Mouse (Mus musculus): ENCODE data around the gene Smyd3. TPM values are rescaled to one million over a fixed set of nuclear protein-coding genes. Genes with fewer than 3 reads are reported as not detected.
A peak's percentile ranks its signal among the peaks of the same experiment; 100 is the strongest.
"Not testable (repeated sequence)": the region's sequence is repeated elsewhere in the genome, so short reads cannot be mapped to it uniquely, and the experiment has no call there.

Smyd3 gene
- polyA plus RNA-seq, 1 experiment from 2014 or later: 18.9 TPM

- H3K9me3 ChIP-seq (replicated peaks; ENCODE audit: control insufficient read depth, low read length); H3K36me3 ChIP-seq (ENCODE audit: control insufficient read depth, insufficient read depth, low read length); H3K27me3 ChIP-seq (ENCODE audit: control insufficient read depth, insufficient read depth, low read length): not testable (repeated sequence)
- WGBS: under 1% methylated on average over 69 of the region's 69 CpGs
- peak; percentile 99 for ATAC-seq (ENCODE audit: insufficient read depth, low FRiP score)
- peak within 1 kb of the TSS; percentile 96 for H3K27ac ChIP-seq (ENCODE audit: low read length)
- H3K4me3 ChIP-seq (replicated peaks; ENCODE audit: low read length): peak within 1 kb of the TSS; percentile 84
- peak within 1 kb of the TSS; percentile 87 for H3K9ac ChIP-seq (ENCODE audit: low read length)
- peaks cover 23% of the 10 kb centered on the region for H3K4me1 ChIP-seq (ENCODE audit: control insufficient read depth, insufficient read depth, low read length)
- H3K4me2 ChIP-seq (ENCODE audit: low read depth, low read length): peak within 1 kb of the TSS; percentile 71
These were observed 28.1 kb upstream of the Smyd3 start, which contains the start of the genes Tfb2m and Cnst for GRCm38 (mm10) chr1:179545768-179546550. Gene Tfb2m (minus strand): TSS chr1:179546267. Gene Cnst (plus strand): TSS chr1:179546370.

- Histone ChIP-seq H3K4me3 (replicated peaks; ENCODE audit: low read length) (no peak overlapping the region), H3K9ac (ENCODE audit: low read length) (no peak overlapping the region)
These were observed 23.7 kb upstream of the Smyd3 start for GRCm38 (mm10) chr1:179541502-179541901.

DNA sequence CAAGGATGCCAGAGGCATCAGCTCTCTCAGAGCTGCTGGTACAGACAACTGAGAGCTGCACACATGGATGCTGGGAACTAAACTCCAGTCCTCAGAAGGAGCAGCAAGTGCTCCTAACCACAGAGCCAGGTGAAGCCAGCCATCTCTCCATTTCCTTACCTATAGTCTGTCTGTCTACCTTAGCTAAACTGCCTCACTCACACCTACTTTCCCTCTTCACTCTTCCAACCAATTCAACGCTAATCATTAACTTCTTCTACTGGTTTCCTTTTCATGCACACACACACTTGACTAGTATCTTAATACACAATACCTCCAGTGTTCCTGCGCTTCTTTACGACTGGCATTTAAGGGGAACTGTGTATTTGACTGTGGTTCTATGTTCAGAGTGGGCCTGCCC lies 22.0 kb upstream of the Smyd3 start:
- no peak; the same call in 1 of the 2 replicates for ATAC-seq (ENCODE audit: insufficient read depth, low FRiP score)
- WGBS: 78% methylated on average over 3 of the region's 3 CpGs

More at GRCm38 (mm10) chr1:179541502-179541901, 23.7 kb upstream of the Smyd3 start:
- ATAC-seq (ENCODE audit: insufficient read depth, low FRiP score): no peak
- Histone ChIP-seq H3K4me2 (ENCODE audit: low read depth, low read length) (no peak overlapping the region), H3K27me3 (ENCODE audit: control insufficient read depth, insufficient read depth, low read length) (no peaks in the 10 kb centered on the region), H3K4me1 (ENCODE audit: control insufficient read depth, insufficient read depth, low read length) (peaks cover 9% of the 10 kb centered on the region), H3K27ac (ENCODE audit: low read length) (no peak overlapping the region), H3K9me3 (replicated peaks; ENCODE audit: control insufficient read depth, low read length) (no peaks in the 10 kb centered on the region), H3K36me3 (ENCODE audit: control insufficient read depth, insufficient read depth, low read length) (no peaks in the 10 kb centered on the region)
- WGBS: 62% methylated on average over 3 of the region's 3 CpGs

GRCm38 (mm10) chr1:179539054-179539453 lies 21.2 kb upstream of the Smyd3 start:
- Histone ChIP-seq H3K27me3 (ENCODE audit: control insufficient read depth, insufficient read depth, low read length) (no peaks in the 10 kb centered on the region), H3K27ac (ENCODE audit: low read length) (no peak overlapping the region), H3K9me3 (replicated peaks; ENCODE audit: control insufficient read depth, low read length) (no peaks in the 10 kb centered on the region), H3K4me3 (replicated peaks; ENCODE audit: low read length) (no peak overlapping the region), H3K9ac (ENCODE audit: low read length) (no peak overlapping the region), H3K4me2 (ENCODE audit: low read depth, low read length) (no peak overlapping the region), H3K4me1 (ENCODE audit: control insufficient read depth, insufficient read depth, low read length) (no peaks in the 10 kb centered on the region), H3K36me3 (ENCODE audit: control insufficient read depth, insufficient read depth, low read length) (no peaks in the 10 kb centered on the region)
- ATAC-seq (ENCODE audit: insufficient read depth, low FRiP score): no peak
- WGBS: 94% methylated on average over 3 of the region's 3 CpGs

More for the DNA sequence above, 22.0 kb upstream of the Smyd3 start:
- no peak overlapping the region for H3K4me3 ChIP-seq (replicated peaks; ENCODE audit: low read length)
- H3K9me3 ChIP-seq (replicated peaks; ENCODE audit: control insufficient read depth, low read length): no peaks in the 10 kb centered on the region
- H3K4me1 ChIP-seq (ENCODE audit: control insufficient read depth, insufficient read depth, low read length): peaks cover 5% of the 10 kb centered on the region
- H3K27ac ChIP-seq (ENCODE audit: low read length): no peak overlapping the region
- H3K9ac ChIP-seq (ENCODE audit: low read length): no peak overlapping the region
- H3K27me3 ChIP-seq (ENCODE audit: control insufficient read depth, insufficient read depth, low read length): no peaks in the 10 kb centered on the region
- no peaks in the 10 kb centered on the region for H3K36me3 ChIP-seq (ENCODE audit: control insufficient read depth, insufficient read depth, low read length)
- H3K4me2 ChIP-seq (ENCODE audit: low read depth, low read length): no peak overlapping the region

- H3K9me3 ChIP-seq (replicated peaks; ENCODE audit: control insufficient read depth, low read length): no peaks in the 10 kb centered on the region
- no peak overlapping the region for H3K4me2 ChIP-seq (ENCODE audit: low read depth, low read length)
- H3K27me3 ChIP-seq (ENCODE audit: control insufficient read depth, insufficient read depth, low read length): no peaks in the 10 kb centered on the region
- H3K9ac ChIP-seq (ENCODE audit: low read length): no peak overlapping the region
- 82% methylated on average over 3 of the region's 3 CpGs for WGBS
- H3K27ac ChIP-seq (ENCODE audit: low read length): no peak overlapping the region
- no peak overlapping the region for H3K4me3 ChIP-seq (replicated peaks; ENCODE audit: low read length)
- H3K36me3 ChIP-seq (ENCODE audit: control insufficient read depth, insufficient read depth, low read length): no peaks in the 10 kb centered on the region
- ATAC-seq (ENCODE audit: insufficient read depth, low FRiP score): no peak
- H3K4me1 ChIP-seq (ENCODE audit: control insufficient read depth, insufficient read depth, low read length): peaks cover 4% of the 10 kb centered on the region; the same call in 1 of the 2 replicates
These were observed 2.1 kb upstream of the Smyd3 start for GRCm38 (mm10) chr1:179519901-179520300.

- Histone ChIP-seq H3K4me3 (replicated peaks; ENCODE audit: low read length) (peak overlapping the region; percentile 72), H3K9ac (ENCODE audit: low read length) (peak overlapping the region; percentile 76), H3K36me3 (ENCODE audit: control insufficient read depth, insufficient read depth, low read length) (no peaks in the 10 kb centered on the region), H3K27ac (ENCODE audit: low read length) (peak overlapping the region; percentile 53; the same call in 1 of the 2 replicates), H3K9me3 (replicated peaks; ENCODE audit: control insufficient read depth, low read length) (no peaks in the 10 kb centered on the region), H3K4me1 (ENCODE audit: control insufficient read depth, insufficient read depth, low read length) (peaks cover 4% of the 10 kb centered on the region; the same call in 1 of the 2 replicates), H3K27me3 (ENCODE audit: control insufficient read depth, insufficient read depth, low read length) (no peaks in the 10 kb centered on the region), H3K4me2 (ENCODE audit: low read depth, low read length) (peak overlapping the region; percentile 95)
- peak; percentile 67 for ATAC-seq (ENCODE audit: insufficient read depth, low FRiP score)
- WGBS: under 1% methylated on average over 21 of the region's 21 CpGs
These were observed 714 bp downstream of the Smyd3 start for GRCm38 (mm10) chr1:179516941-179517712.

DNA sequence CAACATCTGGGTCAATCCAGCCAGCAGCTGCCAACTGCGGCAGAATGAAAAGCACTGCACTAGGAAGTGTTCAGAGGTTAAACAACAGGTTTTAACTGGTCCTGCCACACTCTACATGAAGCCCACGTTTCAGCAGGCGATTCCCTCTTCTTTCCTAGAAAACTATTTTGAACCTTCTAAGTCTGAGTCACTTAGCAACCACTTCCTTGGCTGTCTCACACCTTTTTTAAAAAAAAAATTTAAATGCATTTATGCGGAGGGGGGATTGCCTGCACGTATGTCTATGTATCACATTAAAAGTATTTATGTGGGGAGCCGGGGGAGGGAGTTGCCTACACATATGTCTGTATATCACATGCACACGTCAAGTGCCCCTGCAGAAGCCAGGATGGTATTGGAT lies 5.9 kb downstream of the Smyd3 start:
- Histone ChIP-seq H3K9me3 (replicated peaks; ENCODE audit: control insufficient read depth, low read length) (no peaks in the 10 kb centered on the region; the same call in 1 of the 2 replicates), H3K4me3 (replicated peaks; ENCODE audit: low read length) (no peak overlapping the region), H3K4me2 (ENCODE audit: low read depth, low read length) (no peak overlapping the region), H3K36me3 (ENCODE audit: control insufficient read depth, insufficient read depth, low read length) (no peaks in the 10 kb centered on the region), H3K9ac (ENCODE audit: low read length) (no peak overlapping the region), H3K27ac (ENCODE audit: low read length) (no peak overlapping the region), H3K4me1 (ENCODE audit: control insufficient read depth, insufficient read depth, low read length) (peaks cover 4% of the 10 kb centered on the region; the same call in 1 of the 2 replicates), H3K27me3 (ENCODE audit: control insufficient read depth, insufficient read depth, low read length) (no peaks in the 10 kb centered on the region)
- WGBS: 66% methylated on average over 7 of the region's 7 CpGs
- no peak for ATAC-seq (ENCODE audit: insufficient read depth, low FRiP score)

DNA sequence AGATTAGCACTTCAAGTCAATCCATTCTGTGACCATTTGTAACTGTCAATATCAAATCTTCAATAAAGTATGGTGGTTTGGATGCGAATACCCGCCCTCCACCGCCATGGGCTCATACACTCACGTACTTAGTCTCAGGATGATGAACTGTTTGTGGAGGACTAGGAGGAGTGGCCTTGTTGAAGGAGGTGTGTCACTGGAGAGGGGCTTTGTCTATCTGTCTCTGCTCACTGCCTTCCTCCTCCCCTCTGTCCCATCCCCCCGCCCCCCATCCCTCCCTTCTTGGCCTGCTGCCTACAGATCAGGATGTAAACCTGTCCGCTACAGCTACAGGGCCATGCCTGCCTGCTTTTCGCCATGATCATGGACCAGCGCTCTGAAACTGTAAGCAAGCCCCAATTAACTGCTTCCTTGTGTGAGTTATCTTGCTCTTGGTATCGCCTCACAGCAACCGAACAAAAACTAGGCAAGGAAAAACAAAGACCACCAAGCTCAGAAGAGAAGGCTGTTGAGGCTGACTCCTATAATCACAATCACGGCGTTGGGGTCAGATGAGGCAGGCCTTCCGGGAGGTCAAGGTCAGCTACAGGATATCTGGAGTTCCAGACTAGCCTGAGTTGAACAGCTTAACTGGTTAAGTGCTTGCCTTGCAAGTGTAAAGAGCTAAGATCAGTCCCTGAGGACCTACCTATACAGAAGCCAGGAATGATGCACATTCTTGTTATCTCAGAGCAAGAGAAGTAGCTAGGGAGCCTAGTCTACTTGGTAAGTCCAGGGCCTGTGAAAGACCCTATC lies 7.1 kb downstream of the Smyd3 start:
- no peak for ATAC-seq (ENCODE audit: insufficient read depth, low FRiP score)

More for the DNA sequence above, 7.1 kb downstream of the Smyd3 start:
- Histone ChIP-seq H3K27ac (ENCODE audit: low read length) (no peak overlapping the region), H3K4me2 (ENCODE audit: low read depth, low read length) (no peak overlapping the region), H3K27me3 (ENCODE audit: control insufficient read depth, insufficient read depth, low read length) (no peaks in the 10 kb centered on the region), H3K36me3 (ENCODE audit: control insufficient read depth, insufficient read depth, low read length) (no peaks in the 10 kb centered on the region), H3K4me3 (replicated peaks; ENCODE audit: low read length) (no peak overlapping the region), H3K9me3 (replicated peaks; ENCODE audit: control insufficient read depth, low read length) (no peaks in the 10 kb centered on the region; the same call in 1 of the 2 replicates), H3K4me1 (ENCODE audit: control insufficient read depth, insufficient read depth, low read length) (no peaks in the 10 kb centered on the region), H3K9ac (ENCODE audit: low read length) (no peak overlapping the region)
- 87% methylated on average over 13 of the region's 13 CpGs for WGBS

Data from stomach, embryonic 16.5 days (tissue).